Mouse (Mus musculus) liver, adult 2 months (tissue): ENCODE results near the gene Mga. TPM values are rescaled to one million over a fixed set of nuclear protein-coding genes. Genes with fewer than 3 reads are reported as not detected.
A peak's percentile ranks its signal among the peaks of the same experiment; 100 is the strongest.

ENCODE experiments used
- DNase-seq: peaks from one replicate; pipeline ENCODE4 v3.0.0-alpha.2; 2011; ENCODE audit warnings: low read depth, low spot score; ENCODE audit errors: extremely low read depth
- H3K27ac ChIP-seq: fragments of 200-500 bp; replicated peaks from 2 replicates; pipeline ENCODE4 v1.5.1; 2012; ENCODE audit warnings: low read depth, mild to moderate bottlenecking, control low read depth, inconsistent platforms, low read length; ENCODE audit not compliant: insufficient read depth
- H3K27me3 ChIP-seq: fragments of 200-500 bp; 2 replicates; pipeline ENCODE4 v1.6.1; 2012; ENCODE audit warnings: mild to moderate bottlenecking, moderate library complexity, low read length, inconsistent platforms; ENCODE audit not compliant: control insufficient read depth, insufficient read depth
- H3K36me3 ChIP-seq: fragments of 200-500 bp; 2 replicates; pipeline ENCODE4 v1.6.1; 2012; ENCODE audit warnings: low read length, inconsistent platforms; ENCODE audit not compliant: control insufficient read depth, insufficient read depth
- H3K4me1 ChIP-seq: fragments of 200-500 bp; 2 replicates; pipeline ENCODE4 v1.6.1; 2011; ENCODE audit warnings: low read length; ENCODE audit not compliant: control insufficient read depth, insufficient read depth
- H3K4me3 ChIP-seq: fragments of 200-500 bp; 2 replicates; pipeline ENCODE4 v1.5.1; 2011; ENCODE audit warnings: low read depth, mild to moderate bottlenecking, control low read depth, low read length, moderate library complexity; ENCODE audit not compliant: insufficient read depth
- H3K79me2 ChIP-seq: fragments of 200-500 bp; 2 replicates; pipeline ENCODE4 v1.6.1; 2012; ENCODE audit warnings: inconsistent platforms, mild to moderate bottlenecking, low read length, moderate library complexity; ENCODE audit not compliant: control insufficient read depth, insufficient read depth
- H3K9ac ChIP-seq: fragments of 200-500 bp; 2 replicates; pipeline ENCODE4 v1.6.1; 2012; ENCODE audit warnings: low read depth, mild to moderate bottlenecking, control low read depth, inconsistent platforms, low read length
- CTCF ChIP-seq: fragments of 200-500 bp; IDR thresholded peaks from 2 replicates; pipeline ENCODE4 v1.5.1; 2011; ENCODE audit warnings: low read depth, low read length, control low read depth
- POLR2A ChIP-seq: fragments of 200-500 bp; IDR thresholded peaks from 2 replicates; pipeline ENCODE4 v1.6.1; 2011; ENCODE audit warnings: low read length, control low read depth; ENCODE audit not compliant: insufficient read depth; ENCODE audit errors: extremely low read depth
- WGBS: fragments of 180-500 bp; shearing (Covaris S2); methylation state at CpG from one replicate; pipeline ENCODE4 v1.1.7; 2018; 5-methylcytosine and 5-hydroxymethylcytosine counted together
- polyA plus RNA-seq: library from polyadenylated mRNA; depleted of rRNA; stranded (reverse); fragments of >200 nt; gene quantifications from 2 replicates; pipeline ENCODE4 v1.2.3, GENCODE M21; 2012; rRNA removed
- total RNA-seq: library from RNA; depleted of rRNA; stranded (reverse); fragments of >200 nt; gene quantifications from 2 replicates; pipeline ENCODE4 v1.2.3, GENCODE M21; 2014; rRNA removed

Mga gene
- 22.0 and 30.4 TPM in 2 replicates for total RNA-seq
- 5.5 and 7.0 TPM in 2 replicates for polyA plus RNA-seq

DNA sequence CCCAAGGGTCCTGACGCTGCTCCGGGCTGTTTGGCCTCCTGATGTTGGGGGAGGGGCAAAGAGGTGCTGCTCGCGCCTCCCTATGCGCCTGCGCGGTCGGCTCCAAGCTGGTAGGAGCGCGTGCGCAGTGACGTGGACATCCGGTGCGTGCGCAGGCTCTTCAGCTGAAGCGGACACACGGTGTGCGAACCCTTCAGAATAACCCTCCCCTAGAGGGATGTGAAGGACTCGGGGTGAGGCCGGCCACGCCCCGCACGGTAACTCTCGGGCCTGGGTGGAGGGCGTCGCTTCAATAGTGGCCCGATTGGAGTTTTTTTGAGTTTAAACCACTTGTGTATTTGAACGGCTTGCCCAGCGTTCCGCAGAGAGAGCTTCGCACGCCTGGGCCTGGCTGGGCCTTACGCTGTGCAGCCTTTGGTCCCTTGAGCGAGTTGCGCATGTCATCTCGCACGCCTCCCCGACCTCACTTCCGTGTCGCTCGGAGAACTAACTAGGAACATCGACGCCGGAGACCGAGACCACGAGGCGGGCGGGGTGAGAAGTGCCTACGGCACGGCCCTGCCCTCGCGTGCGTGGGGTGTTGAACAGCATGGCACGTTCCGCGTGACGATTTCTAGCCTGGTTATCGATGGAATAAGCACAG is at the start of gene Mga:
Mga (plus strand) TSS at position 139 of the 643 bp plus-strand sequence.
- Histone ChIP-seq H3K27ac (peak within 1 kb of the TSS; percentile 32; the same call in 1 of the 2 replicates), H3K36me3 (no peaks in the 10 kb centered on the region), H3K9ac (peak within 1 kb of the TSS; percentile 32; the same call in 1 of the 2 replicates), H3K4me1 (peaks cover 7% of the 10 kb centered on the region), H3K79me2 (peaks cover 3% of the 10 kb centered on the region; the same call in 1 of the 2 replicates), H3K4me3 (peak within 1 kb of the TSS; percentile 55), H3K27me3 (no peaks in the 10 kb centered on the region)
- DNase-seq, result peak; percentile 72
- 2% methylated on average over 58 of the region's 58 CpGs for WGBS
- TF ChIP-seq POLR2A (no peak), CTCF (no peak)

DNA sequence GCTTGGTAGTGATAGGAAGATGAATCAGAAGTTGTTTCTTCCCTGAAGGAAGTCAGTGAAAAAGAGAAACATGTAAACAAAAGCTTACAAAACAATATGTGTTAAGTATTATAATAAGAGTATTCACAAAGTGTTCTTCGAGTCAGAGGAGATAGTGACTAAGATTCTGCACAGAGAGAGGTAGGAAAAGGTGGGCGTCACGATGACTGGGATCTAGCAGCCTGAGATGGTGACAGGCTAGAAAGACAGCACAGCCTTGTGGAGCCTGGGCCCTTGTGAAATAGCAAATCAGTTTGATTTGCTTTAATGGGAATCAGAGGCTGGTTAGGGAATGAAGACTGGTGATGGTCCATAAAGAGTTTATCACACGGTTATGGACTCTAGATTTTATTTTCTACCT is 43.2 kb upstream of the Mga start:
- Histone ChIP-seq H3K36me3 (no peaks in the 10 kb centered on the region), H3K4me3 (no peak overlapping the region), H3K27me3 (no peaks in the 10 kb centered on the region), H3K4me1 (no peaks in the 10 kb centered on the region), H3K79me2 (no peaks in the 10 kb centered on the region), H3K9ac (no peak overlapping the region), H3K27ac (no peak overlapping the region)
- TF ChIP-seq POLR2A (no peak), CTCF (no peak)
- WGBS, result 86% methylated on average over 4 of the region's 4 CpGs
- no peak for DNase-seq

DNA sequence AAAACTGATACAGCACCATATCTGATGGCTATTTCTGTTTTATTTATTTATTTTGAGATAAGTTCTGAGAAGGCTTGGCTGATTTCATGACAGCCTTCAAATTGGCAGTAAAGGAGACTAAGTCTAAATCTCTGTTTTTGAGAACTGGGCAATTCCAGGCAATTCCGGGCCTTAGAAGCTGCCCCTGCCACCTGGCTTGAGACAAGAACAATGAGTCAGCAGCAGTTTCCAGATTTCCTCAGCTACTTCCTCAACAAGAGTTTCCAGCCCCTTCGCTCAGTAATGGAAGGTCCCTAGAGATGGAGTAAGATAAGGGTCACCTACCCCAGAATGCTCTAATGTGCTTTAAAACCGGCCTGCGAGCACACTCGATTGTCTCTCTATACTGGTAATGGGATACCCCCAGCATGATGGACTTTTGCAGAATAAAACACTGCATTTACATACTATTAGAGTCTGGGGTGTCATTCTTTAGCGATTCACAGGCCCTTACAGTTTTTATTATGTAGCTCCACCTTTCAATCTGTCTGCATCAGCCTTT is 41.6 kb upstream of the Mga start:
- Histone ChIP-seq H3K27me3 (no peaks in the 10 kb centered on the region), H3K36me3 (no peaks in the 10 kb centered on the region), H3K79me2 (no peaks in the 10 kb centered on the region), H3K4me3 (no peak overlapping the region), H3K27ac (no peak overlapping the region), H3K9ac (no peak overlapping the region), H3K4me1 (no peaks in the 10 kb centered on the region)
- no peak for DNase-seq
- TF ChIP-seq CTCF (no peak), POLR2A (no peak)
- WGBS, result 76% methylated on average over 6 of the region's 6 CpGs

DNA sequence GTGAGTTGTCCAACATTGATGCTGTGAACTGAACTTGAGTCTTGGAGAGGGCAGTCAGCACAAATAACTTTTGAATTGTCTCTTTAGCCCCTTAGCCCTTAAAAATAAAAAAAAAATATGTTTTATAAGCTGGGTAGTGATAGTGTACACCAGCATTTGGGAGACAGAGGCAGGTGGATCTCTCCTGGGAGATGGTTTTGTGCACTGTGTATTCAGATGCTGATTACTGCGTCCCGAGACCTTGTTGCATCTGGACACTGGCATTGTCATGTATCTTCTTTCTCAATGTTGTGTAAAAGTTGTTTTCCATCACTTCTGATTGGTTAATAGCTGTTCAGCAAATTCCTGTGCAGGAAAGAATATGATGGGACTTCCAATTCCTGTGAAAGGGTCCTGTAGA is 39.7 kb upstream of the Mga start:
- WGBS, result 92% methylated on average over 2 of the region's 2 CpGs
- no peak for TF ChIP-seq CTCF
- TF ChIP-seq POLR2A, result no peak
- no peak overlapping the region for H3K4me3 ChIP-seq
- H3K79me2 ChIP-seq, result no peaks in the 10 kb centered on the region
- no peak for DNase-seq
- no peak overlapping the region for H3K9ac ChIP-seq
- no peaks in the 10 kb centered on the region for H3K36me3 ChIP-seq
- no peaks in the 10 kb centered on the region for H3K27me3 ChIP-seq
- H3K27ac ChIP-seq, result no peak overlapping the region
- no peaks in the 10 kb centered on the region for H3K4me1 ChIP-seq

DNA sequence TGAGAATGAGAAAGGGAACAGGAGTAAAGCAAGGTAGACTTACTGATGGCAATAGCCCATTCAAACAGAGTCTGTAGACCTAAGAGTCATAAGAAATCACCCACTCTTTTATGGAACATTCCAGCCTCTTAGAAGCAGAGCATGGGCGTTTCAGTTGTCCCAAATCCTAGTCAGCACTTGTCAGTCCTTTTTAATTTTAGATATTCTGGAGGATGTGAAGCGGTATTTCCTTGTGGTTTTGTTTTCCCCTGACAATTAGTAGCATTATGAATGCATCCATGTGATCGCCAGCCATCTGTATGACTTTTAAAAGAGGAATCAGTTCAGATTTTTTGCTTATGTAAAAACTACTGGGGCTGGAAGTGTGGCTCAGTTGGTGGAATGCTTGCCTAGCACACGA is 32.5 kb upstream of the Mga start:
- Histone ChIP-seq H3K27ac (no peak overlapping the region), H3K4me1 (no peaks in the 10 kb centered on the region), H3K4me3 (no peak overlapping the region), H3K9ac (no peak overlapping the region), H3K79me2 (no peaks in the 10 kb centered on the region), H3K27me3 (no peaks in the 10 kb centered on the region), H3K36me3 (no peaks in the 10 kb centered on the region)
- no peak for DNase-seq
- WGBS, result 63% methylated on average over 4 of the region's 4 CpGs
- TF ChIP-seq CTCF, result no peak
- TF ChIP-seq POLR2A, result no peak
